Mouse (Mus musculus) small intestine, adult 2 months (tissue): ENCODE results near the gene Gdf5. TPM values are rescaled to one million over a fixed set of nuclear protein-coding genes. Genes with fewer than 3 reads are reported as not detected.

Source experiments
- H3K27ac ChIP-seq: fragments of 200-500 bp; 2 replicates; pipeline ENCODE4 v1.5.1; 2012; ENCODE audit warnings: low read depth, low read length, control low read depth, inconsistent platforms; ENCODE audit not compliant: insufficient read depth
- H3K27me3 ChIP-seq: fragments of 200-500 bp; 2 replicates; pipeline ENCODE4 v1.6.1; 2012; ENCODE audit warnings: mild to moderate bottlenecking, moderate library complexity, low read length, inconsistent platforms; ENCODE audit not compliant: control insufficient read depth, insufficient read depth
- H3K36me3 ChIP-seq: fragments of 200-500 bp; 2 replicates; pipeline ENCODE4 v1.6.1; 2012; ENCODE audit warnings: mild to moderate bottlenecking, low read length, control low read depth, inconsistent platforms; ENCODE audit not compliant: control insufficient read depth, insufficient read depth
- H3K4me1 ChIP-seq: fragments of 200-500 bp; 2 replicates; pipeline ENCODE4 v1.6.1; 2012; ENCODE audit warnings: low read length, inconsistent platforms, mixed read lengths; ENCODE audit not compliant: control insufficient read depth, insufficient read depth, insufficient read length
- H3K4me3 ChIP-seq: fragments of 200-500 bp; 2 replicates; pipeline ENCODE4 v1.5.1; 2012; ENCODE audit warnings: low read depth, mild to moderate bottlenecking, control low read depth, inconsistent platforms, low read length, moderate library complexity
- CTCF ChIP-seq: fragments of 200-500 bp; IDR thresholded peaks from 2 replicates; pipeline ENCODE4 v1.5.1; 2012; ENCODE audit warnings: low read depth, mild to moderate bottlenecking, control low read depth, inconsistent platforms, low read length, moderate library complexity, mixed read lengths; ENCODE audit not compliant: insufficient replicate concordance, insufficient read length; ENCODE audit errors: extremely low read depth
- POLR2A ChIP-seq: fragments of 200-500 bp; IDR thresholded peaks from 2 replicates; pipeline ENCODE4 v1.6.1; 2012; ENCODE audit warnings: low read depth, mild to moderate bottlenecking, control low read depth, inconsistent platforms, low read length, moderate library complexity
- WGBS: fragments of 180-500 bp; shearing (Covaris S2); methylation state at CpG from one replicate; pipeline ENCODE4 v1.1.7; 2018; 5-methylcytosine and 5-hydroxymethylcytosine counted together
- polyA plus RNA-seq: library from polyadenylated mRNA; depleted of rRNA; stranded (reverse); fragments of >200 nt; gene quantifications from 2 replicates; pipeline ENCODE4 v1.2.3, GENCODE M21; 2012; rRNA removed

The Gdf5 gene
- polyA plus RNA-seq, 1 experiment = not detected

DNA sequence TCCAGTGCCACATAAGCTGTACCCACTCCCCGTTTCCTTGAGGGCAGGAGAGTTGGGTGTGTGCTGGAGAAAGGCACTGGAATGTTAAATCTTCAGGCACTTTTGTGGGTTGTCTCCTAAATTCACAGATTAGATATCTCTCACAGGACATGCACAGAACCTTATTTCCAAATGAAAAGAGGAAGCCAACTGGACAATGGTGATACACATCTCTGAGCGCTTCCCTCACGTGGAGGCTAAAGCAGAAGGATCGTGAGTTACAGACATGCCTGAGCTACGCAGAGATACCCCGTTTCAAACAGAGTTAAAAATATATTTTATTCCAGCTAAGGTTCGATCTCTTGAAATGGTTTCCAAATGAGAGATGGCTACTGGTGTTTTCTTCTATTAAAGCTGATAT, 22.0 kb downstream of the Gdf5 start:
- TF ChIP-seq CTCF (no peak), POLR2A (no peak)
- Histone ChIP-seq H3K4me1 (0 out of 2 replicates have a peak, but pooled peaks cover 2% of the 10 kb centered on the region), H3K27me3 (no peaks in the 10 kb centered on the region), H3K36me3 (peaks cover 15% of the 10 kb centered on the region), H3K4me3 (no peak overlapping the region), H3K27ac (no peak overlapping the region)
- 92% methylated on average over 7 of the region's 7 CpGs for WGBS

DNA sequence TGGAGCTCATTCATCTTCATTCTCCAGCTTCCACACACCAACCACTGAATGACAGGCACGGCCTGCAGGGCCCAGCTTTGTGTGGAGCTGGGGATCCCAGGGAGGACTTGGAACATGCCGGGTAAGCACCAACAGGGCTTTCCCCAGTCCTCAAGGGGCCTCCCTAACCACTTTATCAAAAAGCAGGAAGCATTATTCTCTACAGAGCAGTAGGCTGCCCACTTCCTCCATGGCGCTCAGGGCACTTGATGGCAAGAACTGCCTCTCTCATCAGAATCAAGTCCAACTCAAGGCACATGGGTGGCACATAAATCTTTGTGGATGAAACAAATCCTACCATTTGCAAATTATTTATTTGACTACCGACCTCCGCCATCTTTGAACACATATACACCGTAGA, 30.5 kb downstream of the Gdf5 start:
- no peak overlapping the region for H3K4me3 ChIP-seq
- WGBS = 84% methylated on average over 6 of the region's 6 CpGs
- H3K27me3 ChIP-seq = no peaks in the 10 kb centered on the region
- peaks cover 41% of the 10 kb centered on the region for H3K36me3 ChIP-seq
- TF ChIP-seq POLR2A (no peak), CTCF (no peak)
- H3K27ac ChIP-seq = no peak overlapping the region
- H3K4me1 ChIP-seq = 0 out of 2 replicates have a peak, but pooled peaks cover 2% of the 10 kb centered on the region

DNA sequence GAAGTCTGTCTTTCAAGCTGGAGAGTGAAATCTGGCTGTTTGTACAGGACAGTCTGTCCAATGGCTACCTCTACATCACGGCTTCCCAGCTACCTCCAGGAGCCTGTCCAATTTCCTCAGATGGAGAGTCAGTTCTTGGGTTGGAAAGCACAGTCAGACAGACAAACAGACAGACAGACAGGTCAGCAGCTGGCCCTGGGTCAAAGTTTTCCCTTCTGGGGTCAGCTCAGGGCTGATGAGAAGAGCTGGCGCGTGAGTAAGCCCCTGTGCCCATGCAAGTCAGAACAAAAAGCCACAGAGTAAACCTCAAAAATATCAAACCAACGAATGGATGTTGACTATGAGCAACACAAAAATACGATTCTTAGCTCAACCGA, 41.5 kb downstream of the Gdf5 start:
- Histone ChIP-seq H3K36me3 (peaks cover 18% of the 10 kb centered on the region), H3K4me1 (peaks cover 9% of the 10 kb centered on the region; the same call in 1 of the 2 replicates), H3K4me3 (no peak overlapping the region), H3K27ac (no peak overlapping the region), H3K27me3 (no peaks in the 10 kb centered on the region)
- TF ChIP-seq POLR2A (no peak), CTCF (no peak)
- 60% methylated on average over 6 of the region's 6 CpGs for WGBS

DNA sequence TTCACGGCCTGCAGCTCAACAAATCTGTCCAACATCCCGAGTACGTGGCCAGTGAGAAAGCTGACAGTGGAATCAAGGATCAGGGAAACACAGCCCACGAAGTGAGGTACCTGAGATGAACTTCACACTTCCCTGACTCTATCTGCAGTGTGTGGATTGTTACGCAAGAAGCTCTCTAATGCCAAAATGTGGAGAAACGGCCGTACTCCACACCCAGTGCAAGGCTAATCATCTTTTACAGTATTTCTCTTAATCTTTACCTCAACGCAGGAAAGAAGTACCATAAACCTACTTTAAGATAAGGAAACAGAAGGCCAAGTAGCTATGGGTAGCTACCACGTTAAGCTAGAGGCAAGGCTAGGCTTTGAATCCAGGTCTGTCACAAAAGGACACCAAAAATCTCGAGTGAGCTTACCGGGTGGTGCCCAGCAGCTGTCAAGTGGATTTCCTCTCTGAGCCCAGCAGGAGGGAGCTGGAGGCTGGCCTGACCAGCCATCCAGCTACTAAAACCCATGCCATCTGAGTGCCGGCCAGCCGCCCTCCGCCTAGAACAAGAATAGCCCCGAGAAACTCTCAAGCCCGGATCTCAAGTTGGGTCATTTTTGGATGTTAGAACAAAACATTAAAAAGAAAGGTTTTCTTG, 42.1 kb downstream of the Gdf5 start:
- no peaks in the 10 kb centered on the region for H3K27me3 ChIP-seq
- H3K27ac ChIP-seq = no peak overlapping the region; the same call in 1 of the 2 replicates
- H3K36me3 ChIP-seq = peaks cover 21% of the 10 kb centered on the region
- 44% methylated on average over 16 of the region's 16 CpGs for WGBS
- no peak overlapping the region for H3K4me3 ChIP-seq
- TF ChIP-seq CTCF (no peak), POLR2A (no peak)
- peaks cover 9% of the 10 kb centered on the region; the same call in 1 of the 2 replicates for H3K4me1 ChIP-seq

DNA sequence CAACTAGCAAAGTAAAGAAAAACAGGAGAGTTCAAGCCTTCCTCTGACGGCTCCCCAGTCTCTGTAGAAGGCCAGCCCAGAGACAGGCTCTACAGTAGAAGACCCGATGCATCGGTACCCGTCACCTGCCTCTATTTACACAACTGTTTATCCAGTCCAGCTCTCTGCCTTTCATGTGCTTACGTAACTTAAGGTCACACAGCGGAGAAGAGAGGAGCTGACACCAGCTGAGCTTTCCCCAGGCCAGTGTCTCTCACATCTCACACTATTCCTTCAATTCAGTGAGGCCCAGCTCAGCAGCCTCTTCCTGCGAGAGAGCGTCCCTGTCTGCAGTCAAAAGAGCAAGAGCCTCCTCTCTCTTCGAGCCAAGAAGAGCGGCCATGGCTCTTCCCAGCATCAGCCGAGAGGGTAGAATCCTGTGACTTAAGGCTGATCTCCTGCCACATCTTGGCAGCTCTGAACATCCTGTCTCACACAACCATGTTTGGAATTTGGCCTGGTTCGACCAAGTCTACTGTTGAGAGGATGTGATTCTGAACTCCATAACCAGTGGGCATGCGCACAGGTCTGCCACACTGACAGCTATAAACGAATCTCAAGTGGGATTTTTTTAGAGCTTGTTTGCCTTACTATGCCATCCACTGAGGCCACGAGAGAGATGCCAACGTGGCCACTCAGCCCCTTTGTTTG, 50.0 kb downstream of the Gdf5 start:
- Histone ChIP-seq H3K27ac (peak overlapping the region; percentile 3; the same call in 1 of the 2 replicates), H3K27me3 (no peaks in the 10 kb centered on the region), H3K36me3 (peaks cover 21% of the 10 kb centered on the region), H3K4me3 (no peak overlapping the region), H3K4me1 (peaks cover 3% of the 10 kb centered on the region; the same call in 1 of the 2 replicates)
- WGBS = 68% methylated on average over 16 of the region's 16 CpGs
- TF ChIP-seq CTCF (no peak), POLR2A (no peak)

DNA sequence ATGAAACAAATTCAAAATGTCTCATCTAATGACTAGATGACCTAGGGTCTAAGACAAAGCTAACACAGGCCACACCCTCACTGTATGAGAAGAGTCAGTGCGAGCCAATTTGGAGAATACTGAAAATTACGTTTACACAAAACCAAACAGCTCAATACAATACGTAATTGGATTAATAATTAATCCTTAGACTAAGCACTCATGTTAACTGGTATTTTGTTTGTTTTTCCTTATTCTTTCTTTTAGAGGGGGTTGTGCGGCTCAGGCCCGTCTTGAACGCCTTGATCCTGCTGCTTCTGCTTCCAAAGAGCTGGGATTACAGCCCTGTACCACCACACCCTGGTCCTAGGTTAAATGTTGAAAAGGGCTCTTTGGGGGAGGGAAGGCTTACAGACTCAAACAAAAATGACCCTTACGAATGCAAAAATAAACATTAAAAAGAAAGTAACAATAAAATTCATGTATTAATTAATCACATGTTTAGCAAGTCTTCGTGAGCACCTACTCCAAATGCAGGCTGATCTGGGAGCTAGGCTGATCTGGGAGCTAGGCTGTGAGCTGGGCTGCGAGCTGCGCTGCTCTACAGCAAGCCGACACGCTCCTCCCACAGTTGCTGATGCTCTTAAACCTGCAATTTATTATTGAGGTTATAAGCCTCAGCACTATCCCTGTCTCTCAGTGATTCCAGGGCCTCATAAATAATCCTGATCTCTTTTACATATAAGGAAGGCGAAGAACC, 50.7 kb downstream of the Gdf5 start:
- Histone ChIP-seq H3K27me3 (no peaks in the 10 kb centered on the region), H3K36me3 (peaks cover 22% of the 10 kb centered on the region), H3K4me1 (peaks cover 3% of the 10 kb centered on the region; the same call in 1 of the 2 replicates), H3K4me3 (no peak overlapping the region), H3K27ac (peak overlapping the region; percentile 3; the same call in 1 of the 2 replicates)
- WGBS = 47% methylated on average over 13 of the region's 13 CpGs
- TF ChIP-seq POLR2A (no peak), CTCF (no peak)

Other genes starting within 250 kb of the Gdf5 start
- gene Edem2, start 215.9 kb downstream of the Gdf5 start, polyA plus RNA-seq = 60.3 and 96.4 TPM in 2 replicates
- not detected in 2 replicates for gene Gm17581, start 209.5 kb downstream of the Gdf5 start, polyA plus RNA-seq
- 4.8 and 6.8 TPM in 2 replicates for gene Procr, start 194.2 kb downstream of the Gdf5 start, polyA plus RNA-seq
- 0.22 and 2.4 TPM in 2 replicates for gene Mmp24, start 170.0 kb downstream of the Gdf5 start, polyA plus RNA-seq
- 23.6 and 38.3 TPM in 2 replicates for gene BC029722, start 125.9 kb downstream of the Gdf5 start, polyA plus RNA-seq
- 231 and 467 TPM in 2 replicates for gene Eif6, start 118.4 kb downstream of the Gdf5 start, polyA plus RNA-seq
- gene Fam83c, start 110.5 kb downstream of the Gdf5 start, polyA plus RNA-seq = 0.34 and 0.89 TPM in 2 replicates
- 9.0 and 9.6 TPM in 2 replicates for gene Uqcc1, start 15.1 kb downstream of the Gdf5 start, polyA plus RNA-seq
- not detected in 2 replicates for gene Gm15557, start 4.6 kb downstream of the Gdf5 start, polyA plus RNA-seq
- gene Cep250, start 11.1 kb upstream of the Gdf5 start, polyA plus RNA-seq = 4.1 and 8.7 TPM in 2 replicates
- 0.38 and 0.87 TPM in 2 replicates for gene 6430550D23Rik, start 62.6 kb upstream of the Gdf5 start, polyA plus RNA-seq
- 221 and 444 TPM in 2 replicates for gene Ergic3, start 62.7 kb upstream of the Gdf5 start, polyA plus RNA-seq
- gene Fer1l4, start 107.6 kb upstream of the Gdf5 start, polyA plus RNA-seq = 0.14 and 11.5 TPM in 2 replicates
- 0.30 and 0.49 TPM in 2 replicates for gene Spag4, start 119.8 kb upstream of the Gdf5 start, polyA plus RNA-seq
- 18.6 and 51.2 TPM in 2 replicates for gene Cpne1, start 166.6 kb upstream of the Gdf5 start, polyA plus RNA-seq
- gene Rbm12, start 166.6 kb upstream of the Gdf5 start, polyA plus RNA-seq = 3.6 and 10.6 TPM in 2 replicates
- 0.42 and 0.74 TPM in 2 replicates for gene Gm28036, start 181.7 kb upstream of the Gdf5 start, polyA plus RNA-seq
- gene Romo1, start 198.7 kb upstream of the Gdf5 start, polyA plus RNA-seq = 162 and 200 TPM in 2 replicates
- 32.2 and 40.3 TPM in 2 replicates for gene Nfs1, start 198.8 kb upstream of the Gdf5 start, polyA plus RNA-seq
- gene Rbm39, start 234.9 kb upstream of the Gdf5 start, polyA plus RNA-seq = 35.4 and 49.5 TPM in 2 replicates